Mouse (Mus musculus): ENCODE results near the gene Neurl2.
"Not testable (repeated sequence)": the region's sequence is repeated elsewhere in the genome, so short reads cannot be mapped to it uniquely, and the experiment has no call there.

The Neurl2 gene

GRCm38 (mm10) chr2:164817206-164817605 is 16.1 kb downstream of the Neurl2 start:
- DNase-seq (ENCODE audit: low spot score in 2 of 2) = no peak

GRCm38 (mm10) chr2:164815821-164816220 is 17.4 kb downstream of the Neurl2 start:
- no peak for DNase-seq (ENCODE audit: low spot score in 2 of 2)

DNA sequence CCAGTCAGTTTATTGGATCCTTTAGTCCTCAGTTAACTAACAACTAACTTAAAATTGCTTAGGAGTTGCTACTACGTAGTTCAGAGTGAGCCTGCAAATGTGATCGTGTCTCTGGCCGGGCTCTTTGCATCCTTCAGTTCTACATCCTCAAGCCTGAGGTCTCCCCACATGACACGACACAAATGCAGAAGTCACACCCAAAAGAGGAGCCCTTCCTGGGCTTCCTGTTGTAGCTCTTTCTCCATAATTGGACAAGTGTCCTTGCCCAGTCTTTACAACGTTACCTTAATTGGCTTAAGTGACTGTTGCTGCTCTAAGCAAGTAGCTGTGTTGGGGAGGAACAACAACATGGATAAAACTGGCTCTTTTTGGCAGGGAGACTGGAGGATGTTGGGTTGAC is 17.9 kb downstream of the Neurl2 start:
- DNase-seq (ENCODE audit: low spot score in 2 of 2) = no peak

- DNase-seq (ENCODE audit: low spot score in 2 of 2) = no peak
Observed at GRCm38 (mm10) chr2:164813557-164813956, 19.7 kb downstream of the Neurl2 start.

DNA sequence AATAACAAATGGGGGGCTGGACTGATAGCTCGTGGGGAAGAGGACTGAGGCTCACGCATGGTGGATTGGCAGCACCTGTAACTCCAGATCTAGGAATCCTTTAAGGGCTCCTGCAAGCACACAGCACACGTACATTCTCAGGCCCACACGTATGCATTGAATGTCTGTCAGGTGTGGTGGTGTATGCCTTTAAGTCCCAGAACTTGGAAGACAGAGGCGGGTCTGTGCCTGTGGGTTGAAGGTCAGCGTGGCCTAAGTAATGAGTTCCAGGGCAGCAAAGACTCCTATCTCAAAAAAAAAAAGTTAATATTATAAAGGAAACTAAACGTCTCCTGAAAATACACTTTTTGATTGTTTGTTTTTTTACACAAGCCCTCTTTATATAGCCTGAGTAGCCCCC is 26.6 kb downstream of the Neurl2 start:
- DNase-seq (ENCODE audit: low spot score in 2 of 2) = no peak

DNA sequence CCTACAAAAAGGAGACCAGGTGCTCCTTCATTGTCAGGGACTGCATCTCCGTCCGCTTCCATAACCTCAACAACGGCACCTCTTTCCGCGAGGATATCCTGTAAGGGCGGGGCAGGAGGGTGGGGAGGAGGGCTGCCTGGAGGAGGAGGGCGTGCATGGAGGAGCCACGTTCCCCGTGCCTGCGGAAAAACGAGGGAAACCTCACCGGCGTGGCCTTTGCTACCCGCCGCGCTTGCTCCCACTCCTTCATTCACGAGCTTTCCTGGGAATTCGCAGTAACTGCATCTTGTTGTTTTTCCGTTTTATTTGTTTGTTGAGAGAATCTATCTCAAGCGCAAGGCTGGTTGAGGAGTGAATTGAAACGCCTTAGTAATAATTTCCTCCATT is 27.9 kb downstream of the Neurl2 start:
- DNase-seq (ENCODE audit: low spot score in 2 of 2) = no peak

DNA sequence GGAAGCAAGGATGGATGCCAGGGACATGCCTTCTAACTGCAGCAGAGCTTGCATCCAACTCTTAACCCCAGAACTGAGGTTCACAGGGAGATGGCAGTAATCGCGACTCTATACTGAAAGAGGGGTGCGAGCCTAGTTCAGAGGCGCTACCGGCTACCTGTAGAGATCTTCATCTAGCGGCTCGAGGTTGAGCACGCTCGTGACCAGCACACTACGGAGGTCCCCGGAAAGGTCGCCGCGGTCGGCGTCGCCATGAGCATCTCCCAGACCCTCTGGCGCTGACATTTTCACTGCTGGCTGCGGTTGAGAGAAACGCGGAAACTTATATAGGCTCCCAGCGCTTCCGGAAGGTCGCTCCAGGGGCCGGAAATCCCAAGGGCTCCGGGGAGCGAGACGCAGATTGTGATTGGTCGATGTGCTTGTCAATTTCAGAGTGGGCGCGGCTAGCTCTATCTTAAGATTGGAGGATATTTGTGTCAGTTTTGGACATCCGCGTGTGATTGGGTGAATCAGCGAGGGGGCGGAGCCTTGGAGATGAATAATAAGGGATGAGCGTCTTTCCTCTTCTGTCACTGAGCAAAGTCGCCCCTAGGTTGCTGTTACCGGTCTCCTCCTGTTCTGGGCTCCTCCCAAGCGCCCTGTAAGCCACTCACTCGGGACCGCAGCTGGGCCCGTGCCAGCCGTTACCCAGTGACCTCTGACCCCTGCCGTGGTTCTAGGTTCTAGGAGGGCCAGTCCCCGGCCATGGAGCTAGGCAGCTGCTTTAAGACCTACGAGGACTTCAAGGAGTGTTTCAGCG is 28.5 kb downstream of the Neurl2 start, which contains the start of the genes Acot8 and Zswim3:
Gene Acot8, minus strand, starts transcription at position 350 of the 799 bp plus-strand sequence.
Gene Zswim3, plus strand, starts transcription at position 566 of the 799 bp plus-strand sequence.
- peak; percentile 99 for DNase-seq (ENCODE audit: low spot score in 2 of 2)

DNA sequence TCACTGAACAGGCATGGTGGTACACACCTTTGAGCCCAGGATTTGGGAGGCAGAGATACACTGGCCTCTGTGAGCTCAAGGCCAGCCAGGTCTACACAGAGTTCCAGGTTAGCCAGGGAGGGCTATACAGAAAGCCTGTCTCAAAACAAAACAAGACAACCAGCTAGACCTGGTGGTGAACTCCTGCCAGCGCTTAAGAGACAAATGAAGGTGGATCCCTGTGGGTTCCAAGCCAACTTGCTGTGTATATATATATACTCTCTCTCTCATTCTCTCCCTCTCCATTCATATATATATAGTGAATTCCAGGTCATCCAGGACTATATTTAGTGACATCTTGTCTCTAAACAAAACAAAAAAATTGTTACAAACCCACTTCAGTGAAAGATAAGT is 29.3 kb downstream of the Neurl2 start:
- DNase-seq (ENCODE audit: low spot score in 2 of 2) = no peak

- DNase-seq (ENCODE audit: low spot score in 2 of 2) = no peak
Observed at GRCm38 (mm10) chr2:164803201-164803920, 29.9 kb downstream of the Neurl2 start.

- no peak for DNase-seq (ENCODE audit: low spot score in 2 of 2)
Observed at GRCm38 (mm10) chr2:164800252-164801004, 32.8 kb downstream of the Neurl2 start.

GRCm38 (mm10) chr2:164798554-164798953 is 34.7 kb downstream of the Neurl2 start:
- not testable (repeated sequence) for DNase-seq (ENCODE audit: low spot score in 2 of 2)

DNA sequence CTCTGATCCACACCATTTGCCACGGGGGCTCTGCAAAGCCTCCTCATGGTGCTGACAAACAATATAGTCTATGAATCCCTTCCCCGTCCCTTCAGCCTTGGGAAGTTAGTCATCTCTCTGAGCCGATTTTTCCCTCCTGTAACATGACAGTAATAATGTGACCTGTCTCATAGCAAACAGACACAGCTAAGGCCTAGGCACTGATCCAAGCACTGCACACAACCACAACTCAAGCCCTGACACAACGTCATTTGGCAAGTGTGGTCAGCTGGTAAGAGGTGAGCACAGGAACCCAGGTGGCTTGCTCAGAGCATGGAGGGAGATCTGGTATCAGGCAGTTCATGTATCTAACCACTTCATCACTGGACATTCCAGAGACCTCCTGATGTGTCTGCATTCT is 37.4 kb downstream of the Neurl2 start:
- DNase-seq (ENCODE audit: low spot score in 2 of 2) = no peak

DNA sequence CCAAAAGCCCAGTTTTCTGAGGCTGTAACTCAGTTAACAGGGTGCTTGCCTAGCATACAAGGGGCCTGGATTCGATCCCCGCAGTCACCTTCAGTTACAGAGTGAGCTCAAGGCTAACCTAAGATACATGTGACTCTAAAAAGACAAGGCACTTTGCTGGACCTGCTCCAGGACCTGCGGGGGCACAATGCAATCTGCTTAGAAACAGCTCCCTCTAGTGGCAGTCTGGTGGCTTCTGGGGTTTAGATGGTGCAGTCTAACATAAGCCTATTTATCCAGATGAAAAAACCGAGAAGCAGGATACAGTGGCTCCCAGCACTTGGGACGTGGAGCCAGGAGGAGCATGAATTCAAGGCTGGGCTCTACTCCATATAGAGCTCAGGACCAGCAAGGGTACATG is 39.0 kb downstream of the Neurl2 start:
- peak; percentile 80 to 87 for DNase-seq (ENCODE audit: low spot score in 2 of 2)

DNA sequence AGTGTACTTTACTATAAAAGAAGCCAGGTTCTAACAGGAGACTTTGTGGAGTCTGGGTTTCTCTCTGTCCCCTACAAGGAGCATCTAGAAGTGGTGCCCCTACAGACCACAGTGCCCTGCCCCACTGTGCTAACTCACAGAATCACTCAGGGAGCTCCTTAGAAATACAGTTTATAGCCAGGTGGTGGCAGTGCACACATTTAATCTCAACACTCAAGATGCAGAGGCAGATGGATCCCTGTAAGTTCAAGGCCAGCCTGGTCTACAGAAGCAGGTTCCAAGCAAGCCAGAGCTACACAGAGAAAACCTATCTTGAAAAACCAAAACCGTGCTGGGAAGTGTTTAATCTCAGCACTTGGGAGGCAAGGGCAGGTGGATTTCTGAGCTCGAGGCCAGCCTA is 39.5 kb downstream of the Neurl2 start:
- DNase-seq (ENCODE audit: low spot score in 2 of 2) = no peak

GRCm38 (mm10) chr2:164793236-164793635 is 40.0 kb downstream of the Neurl2 start:
- DNase-seq (ENCODE audit: low spot score in 2 of 2) = peak; percentile 51 to 63

GRCm38 (mm10) chr2:164792400-164793190 is 40.7 kb downstream of the Neurl2 start:
- no peak for DNase-seq (ENCODE audit: low spot score in 2 of 2)

DNA sequence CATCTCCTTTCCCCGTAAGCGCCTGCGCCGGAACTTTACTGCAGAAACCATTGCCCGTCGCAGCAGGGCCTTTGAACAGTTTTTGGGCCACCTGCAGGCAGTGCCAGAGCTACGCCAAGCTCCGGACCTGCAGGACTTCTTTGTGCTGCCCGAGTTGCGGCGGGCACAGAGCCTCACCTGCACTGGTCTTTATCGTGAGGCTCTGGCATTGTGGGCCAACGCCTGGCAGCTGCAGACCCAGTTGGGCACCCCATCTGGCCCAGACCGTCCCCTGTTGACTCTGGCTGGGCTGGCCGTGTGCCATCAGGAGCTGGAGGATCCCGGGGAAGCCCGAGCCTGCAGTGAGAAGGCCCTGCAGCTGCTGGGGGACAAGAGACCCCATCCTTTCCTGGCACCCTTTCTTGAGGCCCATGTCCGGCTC is 41.4 kb downstream of the Neurl2 start:
- DNase-seq (ENCODE audit: low spot score in 2 of 2) = no peak

GRCm38 (mm10) chr2:164790451-164790850 is 42.8 kb downstream of the Neurl2 start:
- DNase-seq (ENCODE audit: low spot score in 2 of 2) = no peak

GRCm38 (mm10) chr2:164788411-164788810 is 44.8 kb downstream of the Neurl2 start:
- DNase-seq (ENCODE audit: low spot score in 2 of 2) = no peak

DNA sequence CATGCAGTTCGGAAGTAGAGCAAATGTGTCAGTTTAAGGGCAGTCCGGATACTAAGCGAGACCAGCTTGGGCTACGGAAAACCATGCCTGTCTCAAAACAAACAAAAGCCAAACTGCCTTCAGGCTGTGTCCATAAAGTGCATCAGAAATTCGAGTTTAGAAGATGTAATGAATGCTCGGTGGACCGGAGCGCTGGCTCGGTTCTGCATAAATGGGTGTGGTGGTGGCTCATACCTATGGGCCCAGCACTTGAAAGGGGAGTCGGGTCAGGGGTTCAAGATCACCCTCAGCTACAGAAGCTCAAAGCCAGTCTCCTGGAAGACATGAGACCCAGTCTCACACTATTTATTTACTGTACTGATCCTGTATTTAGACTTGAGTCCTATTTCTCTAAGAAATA is 45.5 kb downstream of the Neurl2 start:
- DNase-seq (ENCODE audit: low spot score in 2 of 2) = no peak

DNA sequence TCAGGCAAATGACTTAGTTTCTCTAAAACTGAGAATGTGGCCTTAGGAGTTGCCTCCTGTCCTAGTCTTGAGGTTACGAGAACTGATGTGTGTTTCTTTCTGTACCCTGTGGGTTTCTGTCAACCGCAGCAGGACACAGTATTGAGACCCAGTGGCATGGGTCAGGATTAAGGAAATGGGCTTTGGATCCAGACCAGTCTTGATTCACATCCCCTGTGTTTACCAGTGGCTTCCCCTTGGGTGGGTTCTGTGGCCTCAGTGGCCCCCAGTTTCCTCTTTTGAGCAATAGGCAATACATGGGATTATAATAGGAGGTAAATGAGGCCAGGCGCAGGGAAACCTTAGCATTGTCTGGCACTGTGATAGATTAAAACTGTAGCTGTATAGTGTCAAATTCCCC is 46.2 kb downstream of the Neurl2 start:
- no peak for DNase-seq (ENCODE audit: low spot score in 2 of 2)
